Mouse (Mus musculus) hindbrain, postnatal 0 days (tissue): ENCODE measurements around the gene Parvg. TPM values are rescaled to one million over a fixed set of nuclear protein-coding genes. Genes with fewer than 3 reads are reported as not detected.

Experiments used
- ATAC-seq: fragments of 200-750 bp; cut with Nextera tagmentation; 2 replicates; pipeline ENCODE4 v1.8.0; 2017; ENCODE audit warnings: mild to moderate bottlenecking, moderate TSS enrichment, moderate library complexity
- DNase-seq: peaks from one replicate; pipeline ENCODE4 v3.0.0-alpha.2; 2015; ENCODE audit warnings: low spot score
- H3K27ac ChIP-seq: fragments of 300-500 bp; sonication (generic); 2 replicates; pipeline ENCODE4 v1.5.1; 2014; ENCODE audit warnings: mild to moderate bottlenecking
- H3K27me3 ChIP-seq: fragments of 300-500 bp; sonication (generic); 2 replicates; pipeline ENCODE4 v1.6.1; 2014; ENCODE audit warnings: low read length, mixed read lengths; ENCODE audit not compliant: insufficient read depth
- H3K36me3 ChIP-seq: fragments of 300-500 bp; sonication (generic); 2 replicates; pipeline ENCODE4 v1.6.1; 2014; ENCODE audit warnings: low read length, mixed read lengths; ENCODE audit not compliant: insufficient read depth
- H3K4me1 ChIP-seq: fragments of 300-500 bp; sonication (generic); 2 replicates; pipeline ENCODE4 v1.6.1; 2014; ENCODE audit warnings: antibody characterized with exemption, low read length, mixed read lengths; ENCODE audit not compliant: insufficient read depth
- H3K4me2 ChIP-seq: fragments of 300-500 bp; sonication (generic); 2 replicates; pipeline ENCODE4 v1.6.1; 2014; ENCODE audit warnings: low read depth, mild to moderate bottlenecking, low read length, moderate library complexity, mixed read lengths
- H3K4me3 ChIP-seq: fragments of 300-500 bp; sonication (generic); 2 replicates; pipeline ENCODE4 v1.5.1; 2014; ENCODE audit warnings: low read length
- H3K9ac ChIP-seq: fragments of 300-500 bp; sonication (generic); replicated peaks from 2 replicates; pipeline ENCODE4 v1.6.1; 2014; ENCODE audit warnings: mild to moderate bottlenecking, low read length, moderate library complexity, mixed read lengths
- H3K9me3 ChIP-seq: fragments of 300-500 bp; sonication (generic); 2 replicates; pipeline ENCODE4 v1.6.1; 2016; ENCODE audit warnings: low read length, mixed read lengths
- CTCF ChIP-seq: IDR thresholded peaks from 2 replicates; pipeline ENCODE4 v1.5.1; 2016; ENCODE audit warnings: antibody characterized with exemption, control low read depth, low read depth
- WGBS: fragments of 180-500 bp; shearing (Covaris S2); extraction: QIAGEN DNeasy Blood & Tissue Kit; methylation state at CpG from one replicate; pipeline ENCODE4 v1.1.7; 2014; 5-methylcytosine and 5-hydroxymethylcytosine counted together
- polyA plus RNA-seq: library from polyadenylated mRNA; unstranded; fragments of >200 nt; fragmentation: Nextera tagmentation; extraction: Ambion mirVana; gene quantifications from 2 replicates; pipeline ENCODE4 v1.2.1, GENCODE M21; 2015
- total RNA-seq: library from RNA; depleted of rRNA; stranded (reverse); fragments of >200 nt; gene quantifications from 2 replicates; pipeline ENCODE4 v1.2.3, GENCODE M21; 2014

Gene Parvg
- total and polyA plus RNA-seq, 2 experiments from 2014 or later, result 1.4 to 1.9 TPM

GRCm38 (mm10) chr15:84301641-84302420 is 22.0 kb upstream of the Parvg start:
- no peak overlapping the region; the same call in 1 of the 2 replicates for H3K27ac ChIP-seq
- no peak overlapping the region for H3K9ac ChIP-seq
- H3K4me1 ChIP-seq, result peaks cover 49% of the 10 kb centered on the region
- DNase-seq, result no peak
- H3K4me3 ChIP-seq, result no peak overlapping the region
- H3K9me3 ChIP-seq, result no peaks in the 10 kb centered on the region
- 36% methylated on average over 8 of the region's 8 CpGs for WGBS
- no peaks in the 10 kb centered on the region for H3K27me3 ChIP-seq
- no peaks in the 10 kb centered on the region for H3K36me3 ChIP-seq
- H3K4me2 ChIP-seq, result no peak overlapping the region
- ATAC-seq, result no peak
- TF ChIP-seq CTCF, result no peak

GRCm38 (mm10) chr15:84303264-84303663 is 20.6 kb upstream of the Parvg start:
- Histone ChIP-seq H3K4me1 (peaks cover 48% of the 10 kb centered on the region), H3K9me3 (no peaks in the 10 kb centered on the region), H3K9ac (no peak overlapping the region), H3K27ac (no peak overlapping the region), H3K4me3 (no peak overlapping the region), H3K36me3 (no peaks in the 10 kb centered on the region), H3K4me2 (no peak overlapping the region), H3K27me3 (no peaks in the 10 kb centered on the region)
- no peak for DNase-seq
- 66% methylated on average over 10 of the region's 10 CpGs for WGBS
- no peak for TF ChIP-seq CTCF
- no peak for ATAC-seq

GRCm38 (mm10) chr15:84305333-84305732 is 18.5 kb upstream of the Parvg start:
- TF ChIP-seq CTCF, result no peak
- no peak overlapping the region for H3K27ac ChIP-seq
- no peak overlapping the region for H3K4me3 ChIP-seq
- H3K27me3 ChIP-seq, result no peaks in the 10 kb centered on the region
- no peaks in the 10 kb centered on the region for H3K9me3 ChIP-seq
- peaks cover 27% of the 10 kb centered on the region for H3K4me1 ChIP-seq
- H3K36me3 ChIP-seq, result no peaks in the 10 kb centered on the region
- H3K4me2 ChIP-seq, result no peak overlapping the region
- H3K9ac ChIP-seq, result no peak overlapping the region
- DNase-seq, result peak; percentile 47
- whole genome bisulfite sequencing, result 28% methylated on average over 10 of the region's 10 CpGs
- ATAC-seq, result no peak

- Histone ChIP-seq H3K9ac (no peak overlapping the region), H3K36me3 (no peaks in the 10 kb centered on the region), H3K4me1 (peaks cover 10% of the 10 kb centered on the region; the same call in 1 of the 2 replicates), H3K9me3 (no peaks in the 10 kb centered on the region), H3K27ac (peak overlapping the region; percentile 60; the same call in 1 of the 2 replicates), H3K27me3 (no peaks in the 10 kb centered on the region), H3K4me3 (no peak overlapping the region), H3K4me2 (no peak overlapping the region)
- ATAC-seq, result peak; percentile 66
- WGBS, result 35% methylated on average over 11 of the region's 11 CpGs
- TF ChIP-seq CTCF, result no peak
- peak; percentile 74 for DNase-seq
Observed at GRCm38 (mm10) chr15:84310271-84310670, 13.6 kb upstream of the Parvg start.

GRCm38 (mm10) chr15:84311295-84312085 is 12.3 kb upstream of the Parvg start:
- H3K4me3 ChIP-seq, result no peak overlapping the region
- H3K9me3 ChIP-seq, result no peaks in the 10 kb centered on the region
- no peaks in the 10 kb centered on the region for H3K36me3 ChIP-seq
- peak overlapping the region; percentile 60; the same call in 1 of the 2 replicates for H3K27ac ChIP-seq
- ATAC-seq (no peak), DNase-seq (no peak)
- no peak for TF ChIP-seq CTCF
- H3K9ac ChIP-seq, result no peak overlapping the region
- H3K27me3 ChIP-seq, result no peaks in the 10 kb centered on the region
- H3K4me2 ChIP-seq, result no peak overlapping the region
- peaks cover 18% of the 10 kb centered on the region; the same call in 1 of the 2 replicates for H3K4me1 ChIP-seq
- WGBS, result 61% methylated on average over 9 of the region's 9 CpGs

- Histone ChIP-seq H3K9ac (no peak overlapping the region), H3K4me2 (no peak overlapping the region), H3K27me3 (no peaks in the 10 kb centered on the region), H3K27ac (no peak overlapping the region), H3K36me3 (no peaks in the 10 kb centered on the region), H3K4me3 (no peak overlapping the region), H3K4me1 (peaks cover 18% of the 10 kb centered on the region; the same call in 1 of the 2 replicates), H3K9me3 (no peaks in the 10 kb centered on the region)
- ATAC-seq (no peak), DNase-seq (no peak)
- TF ChIP-seq CTCF, result no peak
- 59% methylated on average over 10 of the region's 10 CpGs for WGBS
Observed at GRCm38 (mm10) chr15:84312878-84313565, 10.8 kb upstream of the Parvg start.
